17 mouse cellular contexts compared by ENCODE assay signal in genomic region chr6:48215212-48215611, GRCm38 (mm10).
"Had no signal": no experiment of that assay in that cellular context is flagged by ENCODE, and none has a peak within 500 bp of the region (broad histone marks: within the 10 kb centered on the region; RNA-seq: fewer than 3 reads in every experiment).

No protein-coding gene starts in this region.

- H3K36me3 ChIP-seq: midbrain, embryonic 10.5 days; midbrain, embryonic 12.5 days; neural tube, embryonic 13.5 days; neural tube, embryonic 15.5 days had no signal

- H3K27me3 ChIP-seq: midbrain, embryonic 12.5 days; neural tube, embryonic 13.5 days; neural tube, embryonic 15.5 days had no signal

- H3K4me3 ChIP-seq: midbrain, embryonic 10.5 days; midbrain, embryonic 12.5 days; myocyte; neural tube, embryonic 13.5 days; neural tube, embryonic 15.5 days had no signal

- H3K9ac ChIP-seq: lung, embryonic 14.5 days; midbrain, embryonic 12.5 days; neural tube, embryonic 13.5 days; neural tube, embryonic 15.5 days had no signal

- ATAC-seq: midbrain, embryonic 16.5 days had no signal

- H3K27ac ChIP-seq: midbrain, embryonic 10.5 days; midbrain, embryonic 12.5 days; neural tube, embryonic 13.5 days; neural tube, embryonic 15.5 days had no signal

- H3K4me2 ChIP-seq: lung, embryonic 14.5 days; midbrain, embryonic 12.5 days; neural tube, embryonic 13.5 days; neural tube, embryonic 15.5 days had no signal

- H3K4me1 ChIP-seq: midbrain, embryonic 10.5 days; midbrain, embryonic 12.5 days; neural tube, embryonic 13.5 days; neural tube, embryonic 15.5 days had no signal

- DNase-seq: lung, adult 18-20 months; lung, embryonic 14.5 days; lung, postnatal 10 days; lung, postnatal 4 days; midbrain, embryonic 14.5 days; retina, postnatal 1 day; right cerebral cortex, adult 18-20 months; spleen, adult 18-20 months; thymus, adult 18-20 months; thymus, postnatal 14 days; thymus, postnatal 36 days had no signal

- H3K9me3 ChIP-seq: midbrain, embryonic 10.5 days; midbrain, embryonic 12.5 days; neural tube, embryonic 13.5 days; neural tube, embryonic 15.5 days had no signal
